Mouse (Mus musculus) cerebellum, adult 2 months (tissue): ENCODE results near the gene Arel1.

ENCODE experiments used
- CTCF ChIP-seq: fragments of 200-500 bp; IDR thresholded peaks from 2 replicates; pipeline ENCODE4 v1.5.1; 2011; ENCODE audit warnings: low read depth, mild to moderate bottlenecking, control low read depth, low read length, moderate library complexity, borderline replicate concordance; ENCODE audit not compliant: insufficient read depth
- POLR2A ChIP-seq: fragments of 200-500 bp; IDR thresholded peaks from 2 replicates; pipeline ENCODE4 v1.6.1; 2011; ENCODE audit warnings: low read length, control low read depth, borderline replicate concordance; ENCODE audit not compliant: insufficient read depth

DNA sequence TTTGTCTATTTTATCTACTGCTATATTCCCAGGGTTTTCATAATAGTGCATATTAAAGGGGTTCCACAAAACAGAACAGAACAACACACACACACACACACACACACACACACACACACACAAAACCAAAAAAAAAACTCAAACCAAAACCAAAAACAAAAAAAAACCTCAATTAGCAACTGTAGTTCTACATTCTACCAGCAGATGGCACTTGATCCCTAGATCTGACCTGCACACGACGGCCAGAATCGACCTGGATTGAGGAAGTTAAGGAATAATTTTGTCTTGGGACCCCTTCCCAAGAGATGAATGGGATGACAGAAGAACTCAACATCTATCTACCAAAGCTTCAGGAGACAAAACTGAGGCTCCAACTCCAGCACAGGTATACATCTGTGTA lies 97.3 kb downstream of the Arel1 start:
- peak; percentile 72 for TF ChIP-seq CTCF
- no peak for TF ChIP-seq POLR2A
